14 mouse cellular contexts compared by ENCODE assay signal in the genomic region with DNA sequence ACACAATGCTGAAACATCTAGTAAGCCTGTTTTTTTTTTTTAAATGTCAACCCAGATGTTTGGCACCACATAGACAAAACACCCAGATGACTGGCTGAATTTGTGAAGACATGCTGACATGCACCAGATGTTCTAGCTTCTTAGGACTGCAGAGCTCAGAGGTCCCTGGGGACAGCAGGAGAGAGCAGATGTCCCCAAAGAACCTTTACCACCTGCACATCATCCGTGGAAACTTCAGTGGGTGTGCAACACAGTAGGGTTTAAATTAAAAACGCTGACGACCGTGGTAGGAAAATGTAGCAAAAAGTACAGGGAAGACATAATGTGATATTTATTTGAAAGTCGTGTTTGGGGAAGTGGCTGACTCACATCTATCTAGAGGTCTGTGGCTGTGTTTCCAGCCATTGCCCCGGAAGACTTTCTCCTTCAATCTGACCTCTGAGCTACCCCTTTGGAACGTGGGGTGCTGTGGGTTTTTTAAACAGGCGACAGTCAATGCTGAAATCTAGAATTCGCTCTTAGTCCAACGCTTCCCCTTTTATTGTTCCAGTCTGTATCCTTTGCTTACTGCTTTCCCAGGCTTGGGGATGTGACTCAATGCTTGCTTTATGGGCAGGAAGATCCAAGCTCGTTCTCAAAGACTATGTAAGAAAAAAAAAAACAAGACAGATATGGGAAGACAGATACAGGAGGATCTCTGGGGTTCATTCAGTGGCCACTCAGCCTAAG.
A peak's percentile ranks its signal among the peaks of the same experiment; 100 is the strongest.
DNase-seq lines count a peak whose midpoint lies in the region; ATAC-seq and TF ChIP-seq lines count a peak whose summit lies in the region.
"Had no signal": no experiment of that assay in that cellular context is flagged by ENCODE, and none has a peak within 500 bp of the region (broad histone marks: within the 10 kb centered on the region; RNA-seq: fewer than 3 reads in every experiment).

No protein-coding gene starts in this region.

- peaks cover 6% of the 10 kb centered on the region; the same call in 1 of the 2 replicates for H3K9me3 ChIP-seq in heart, embryonic 12.5 days (replicated peaks)
- no peaks in the 10 kb centered on the region for H3K9me3 ChIP-seq in intestine, postnatal 0 days (ENCODE audit: control insufficient read depth)

- intact Hi-C loops in heart, postnatal 25 days (cut with DNase I): no loop called here

- TF ChIP-seq CTCF in intestine, postnatal 0 days (IDR thresholded peaks at IDR 0.05; ENCODE audit: low read depth): no peak

- WGBS in heart, embryonic 12.5 days: 66% methylated on average over 11 of the region's 11 CpGs
- 62% methylated on average over 11 of the region's 11 CpGs for WGBS in intestine, postnatal 0 days

- H3K27ac ChIP-seq in heart, embryonic 12.5 days (ENCODE audit: poor library complexity, severe bottlenecking): no peak overlapping the region
- no peak overlapping the region for H3K27ac ChIP-seq in intestine, postnatal 0 days (ENCODE audit: low read depth, low read length)
- H3K27ac ChIP-seq: liver, embryonic 12.5 days; midbrain, embryonic 12.5 days; neural tube, embryonic 12.5 days had no signal

- H3K4me1 ChIP-seq in heart, embryonic 12.5 days (replicated peaks): no peaks in the 10 kb centered on the region
- no peaks in the 10 kb centered on the region for H3K4me1 ChIP-seq in intestine, postnatal 0 days (replicated peaks; ENCODE audit: control insufficient read depth, insufficient read depth, low read length)
- H3K4me1 ChIP-seq: liver, embryonic 12.5 days; midbrain, embryonic 12.5 days; neural tube, embryonic 12.5 days had no signal

- H3K36me3 ChIP-seq in heart, embryonic 12.5 days: no peaks in the 10 kb centered on the region
- no peaks in the 10 kb centered on the region for H3K36me3 ChIP-seq in intestine, postnatal 0 days (ENCODE audit: control insufficient read depth, insufficient read depth)
- H3K36me3 ChIP-seq: liver, embryonic 12.5 days; midbrain, embryonic 12.5 days; neural tube, embryonic 12.5 days had no signal

- no peak overlapping the region for H3K4me3 ChIP-seq in heart, embryonic 12.5 days
- H3K4me3 ChIP-seq in intestine, postnatal 0 days (ENCODE audit: low read depth, low read length): no peak overlapping the region
- H3K4me3 ChIP-seq: liver, embryonic 12.5 days; midbrain, embryonic 12.5 days; neural tube, embryonic 12.5 days had no signal

- ATAC-seq in heart, embryonic 12.5 days (ENCODE audit: insufficient number of reproducible peaks, low FRiP score): no peak
- no peak for ATAC-seq in intestine, postnatal 0 days
- ATAC-seq: CD4-positive, CD25-positive, alpha-beta regulatory T cell, adult 4 months; liver, embryonic 12.5 days had no signal

- no peaks in the 10 kb centered on the region for H3K27me3 ChIP-seq in heart, embryonic 12.5 days (replicated peaks)
- no peaks in the 10 kb centered on the region for H3K27me3 ChIP-seq in intestine, postnatal 0 days (replicated peaks; ENCODE audit: control insufficient read depth, insufficient read depth, low read length)
- H3K27me3 ChIP-seq: liver, embryonic 12.5 days; midbrain, embryonic 12.5 days; neural tube, embryonic 12.5 days had no signal

- peak; percentile 57 to 71 for DNase-seq in heart, adult 18-20 months
- DNase-seq in 3T3-L1 (ENCODE audit: low read depth, low spot score): peak; percentile 88
- peak; percentile 19 for DNase-seq in c-Kit-positive CD71-negative TER-119-negative erythroid progenitor cells, embryonic 14.5 days (ENCODE audit: low read depth)
- DNase-seq in heart, postnatal 25 days (ENCODE audit: low spot score): peak; percentile 21
- DNase-seq in cerebellum, adult 18-20 months: no peak
- no peak for DNase-seq in adrenal gland, postnatal 36 days
- DNase-seq: adrenal gland, postnatal 25 days; cerebellum, postnatal 10 days had no signal

- H3K4me2 ChIP-seq in heart, embryonic 12.5 days: no peak overlapping the region
- no peak overlapping the region for H3K4me2 ChIP-seq in intestine, postnatal 0 days (replicated peaks; ENCODE audit: low read depth)
- H3K4me2 ChIP-seq: liver, embryonic 12.5 days; midbrain, embryonic 12.5 days; neural tube, embryonic 12.5 days had no signal

- no peak overlapping the region for H3K9ac ChIP-seq in heart, embryonic 12.5 days
- H3K9ac ChIP-seq in intestine, postnatal 0 days (ENCODE audit: low read depth, low read length): no peak overlapping the region
- H3K9ac ChIP-seq: liver, embryonic 12.5 days; midbrain, embryonic 12.5 days; neural tube, embryonic 12.5 days had no signal

Comparison
In these comparisons a context has a peak if more than half of its experiments do, and no peak if none do; other contexts are left out.
1. DNase-seq: peak in heart, adult 18-20 months (2 of 2), 3T3-L1 (single experiment), c-Kit-positive CD71-negative TER-119-negative erythroid progenitor cells, embryonic 14.5 days (single experiment) and heart, postnatal 25 days (single experiment); none in cerebellum, adult 18-20 months (0 of 2) and adrenal gland, postnatal 36 days (0 of 2).